Mouse (Mus musculus) cerebellum, adult 9-11 months (tissue): ENCODE data around the gene Eml5.
A peak's percentile ranks its signal among the peaks of the same experiment; 100 is the strongest.

Experiments
- DNase-seq: peaks from one replicate; pipeline ENCODE4 v3.0.0; 2022

Eml5 gene

DNA sequence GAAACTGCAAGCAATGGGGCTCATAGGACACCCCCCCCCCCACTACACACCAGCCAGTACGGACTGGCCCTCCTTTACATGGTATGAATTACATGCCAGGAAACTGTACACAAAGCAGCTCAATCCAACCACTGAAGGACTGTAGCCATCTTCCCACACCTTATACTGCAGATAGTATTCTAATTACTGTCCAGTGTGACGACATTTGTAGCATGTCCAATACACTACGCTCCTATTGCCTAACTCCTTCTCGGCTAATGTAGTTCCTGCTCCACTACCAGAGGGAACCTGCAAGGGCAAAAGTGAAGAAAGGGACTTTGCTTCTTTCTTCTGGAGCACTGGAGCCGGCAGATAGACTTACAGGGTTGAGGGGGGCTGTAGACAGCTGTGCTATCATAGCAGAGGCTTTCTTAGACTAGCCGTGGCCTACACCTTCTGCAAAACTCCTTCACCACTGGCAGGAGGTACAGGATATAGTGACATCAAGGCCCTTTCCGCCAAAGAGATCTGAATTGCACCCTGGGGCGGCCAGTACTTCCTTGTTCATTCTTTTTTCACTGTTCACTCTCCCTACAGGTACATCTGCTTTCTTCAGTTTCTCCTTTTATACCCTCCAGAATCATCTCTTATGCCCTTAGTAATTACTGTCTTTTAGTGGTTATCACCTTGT, 68.2 kb downstream of the Eml5 start:
- no peak for DNase-seq

DNA sequence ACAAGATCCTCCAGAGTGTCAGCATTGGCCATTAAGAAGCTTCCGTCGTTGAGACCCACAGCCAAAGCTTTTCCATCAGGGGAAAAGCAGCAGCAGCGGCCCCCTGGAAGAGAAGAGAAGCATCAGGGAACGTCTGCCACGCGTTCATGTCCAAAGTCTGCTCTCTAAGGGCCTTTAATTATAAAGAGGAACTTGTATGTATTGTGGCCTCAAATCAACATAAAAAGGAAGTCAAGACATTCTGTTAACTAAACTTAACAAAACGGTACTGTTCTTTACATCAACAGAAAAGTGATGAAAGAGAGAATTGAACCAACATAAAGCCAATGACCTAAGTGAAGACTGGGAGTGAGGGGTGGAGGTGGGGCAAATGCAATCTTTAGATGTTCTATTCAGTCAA, 70.2 kb downstream of the Eml5 start:
- no peak for DNase-seq

DNA sequence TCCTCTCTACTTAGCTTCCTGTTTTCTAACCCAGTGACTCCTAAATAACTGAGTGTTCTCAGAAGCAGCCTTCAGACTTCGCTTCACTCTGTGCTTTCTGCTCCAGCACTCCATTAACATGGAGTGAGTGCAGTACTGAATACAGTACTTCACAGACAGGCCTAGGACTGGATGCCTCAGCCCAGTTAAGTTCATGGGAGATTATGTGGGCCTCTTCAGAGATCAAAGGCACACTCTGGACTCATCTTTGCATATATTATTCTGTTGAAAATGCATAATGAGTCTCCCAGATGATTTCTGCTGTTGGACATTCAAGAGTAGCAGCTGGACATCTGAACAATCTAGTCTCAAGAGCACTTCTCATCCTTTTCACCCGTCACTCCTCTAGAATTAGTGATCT, 80.5 kb downstream of the Eml5 start:
- DNase-seq: no peak

DNA sequence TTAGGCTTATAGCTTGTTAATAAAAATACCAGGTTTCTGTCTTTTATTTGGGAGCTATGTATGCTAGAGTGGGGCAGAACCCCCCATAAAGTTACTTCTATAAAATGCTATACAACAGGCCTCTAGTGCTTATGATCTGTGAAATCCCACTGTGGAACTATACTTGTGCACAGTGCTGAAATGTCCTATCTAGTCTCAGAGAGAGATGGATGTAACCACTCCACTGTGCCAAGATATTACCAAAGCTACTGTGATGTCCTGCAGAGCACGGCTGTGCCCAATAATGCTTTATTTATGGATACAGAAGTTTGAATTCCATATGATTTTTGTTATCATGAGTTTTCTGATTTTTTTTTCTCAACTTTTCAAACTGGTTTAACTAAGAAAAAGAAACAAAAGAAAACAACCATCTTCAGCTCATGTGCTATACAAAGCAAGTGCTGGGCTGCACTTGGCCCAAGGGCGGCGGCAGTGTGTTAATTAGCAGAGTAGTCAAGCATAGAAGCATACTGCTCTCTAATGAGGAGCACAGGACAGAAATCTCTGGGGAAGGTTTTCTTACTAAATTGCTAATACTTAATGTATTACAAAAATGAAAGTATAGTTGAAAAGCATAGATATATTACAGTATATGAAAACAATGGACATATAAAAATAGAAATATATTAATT, 97.1 kb downstream of the Eml5 start:
- no peak for DNase-seq

DNA sequence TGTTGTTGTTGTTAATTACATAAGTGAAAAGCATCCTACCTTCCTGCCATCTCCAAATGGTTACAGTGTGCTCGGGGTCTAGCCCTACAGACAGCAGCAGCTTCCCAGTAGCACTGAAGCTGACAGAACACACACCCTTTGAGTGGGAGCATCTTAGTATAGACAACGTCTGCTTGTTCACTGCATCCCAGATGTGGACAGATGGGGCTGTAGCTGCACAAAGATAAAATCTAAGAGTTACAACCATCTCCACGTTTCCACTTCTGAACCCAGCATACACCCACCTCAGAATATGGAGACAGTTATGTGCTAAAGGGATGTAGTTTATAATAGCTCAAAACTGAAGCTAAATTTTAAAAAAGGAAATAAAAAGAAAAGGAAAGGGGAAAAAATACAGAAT, 99.0 kb downstream of the Eml5 start:
- no peak for DNase-seq

DNA sequence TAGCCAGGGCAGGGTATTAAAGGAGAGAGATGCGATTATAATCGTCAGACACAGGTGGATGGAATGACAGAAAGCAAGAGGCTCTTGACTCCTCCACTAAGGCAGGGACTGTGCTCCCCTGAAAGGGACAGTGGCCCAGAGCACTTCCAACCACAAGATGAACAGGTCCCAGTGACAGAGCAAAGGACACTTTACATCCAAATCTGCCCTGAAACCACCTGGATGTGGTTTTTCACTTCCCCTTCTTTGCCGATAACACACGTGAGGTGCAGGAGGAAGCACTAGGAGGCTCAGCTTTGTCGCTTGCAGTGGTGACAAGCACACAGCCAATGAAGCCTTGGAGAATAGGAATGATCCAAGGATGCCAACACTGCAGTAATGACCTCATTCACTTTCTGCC, 101.0 kb downstream of the Eml5 start:
- DNase-seq: no peak

DNA sequence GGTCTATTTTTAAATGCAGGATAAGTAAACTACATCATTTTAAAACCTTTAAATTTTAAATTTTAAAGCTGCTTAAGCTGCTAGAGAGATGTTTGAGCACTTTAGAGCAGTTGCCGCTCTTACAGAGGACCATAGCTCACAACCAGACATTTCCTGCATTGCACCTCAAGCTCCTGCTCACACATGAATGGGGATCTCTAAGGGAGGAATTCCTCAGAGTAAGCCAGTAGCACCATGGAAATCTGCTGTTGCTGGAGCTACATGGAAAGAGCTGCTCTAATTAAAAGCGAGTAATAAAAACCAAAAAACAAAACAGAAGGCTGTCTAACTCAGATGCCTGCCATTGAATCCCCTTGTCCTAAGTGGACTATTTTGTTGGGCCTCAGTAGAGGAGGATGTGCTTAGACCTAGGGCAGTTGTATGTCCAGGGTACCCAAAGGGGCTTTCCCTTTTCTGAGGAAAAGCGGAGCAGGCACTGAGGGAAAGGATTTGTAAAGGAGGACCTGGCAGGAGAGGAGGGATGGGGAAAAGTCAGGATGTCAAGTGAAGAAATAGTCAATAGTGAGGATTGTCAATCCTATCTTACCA, 105.5 kb downstream of the Eml5 start:
- DNase-seq: no peak

DNA sequence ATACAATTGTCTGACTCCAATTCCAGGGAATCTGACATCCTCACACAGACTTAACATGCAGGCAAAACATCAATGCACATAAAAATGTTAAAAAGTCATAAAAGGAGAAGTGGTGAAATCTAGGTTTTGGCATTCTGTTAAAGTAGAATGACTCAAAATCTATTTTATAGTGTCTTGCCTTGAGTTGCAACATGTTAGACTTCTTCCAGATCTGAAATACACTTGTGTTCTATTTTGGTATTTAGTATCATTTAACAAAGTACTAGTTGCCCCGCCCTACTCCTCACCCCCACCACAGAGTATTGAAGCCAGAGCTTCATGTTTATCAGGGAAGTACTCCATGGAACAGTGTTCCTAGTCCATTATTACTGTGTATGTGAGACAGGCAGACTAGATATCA, 117.0 kb downstream of the Eml5 start:
- DNase-seq: no peak

DNA sequence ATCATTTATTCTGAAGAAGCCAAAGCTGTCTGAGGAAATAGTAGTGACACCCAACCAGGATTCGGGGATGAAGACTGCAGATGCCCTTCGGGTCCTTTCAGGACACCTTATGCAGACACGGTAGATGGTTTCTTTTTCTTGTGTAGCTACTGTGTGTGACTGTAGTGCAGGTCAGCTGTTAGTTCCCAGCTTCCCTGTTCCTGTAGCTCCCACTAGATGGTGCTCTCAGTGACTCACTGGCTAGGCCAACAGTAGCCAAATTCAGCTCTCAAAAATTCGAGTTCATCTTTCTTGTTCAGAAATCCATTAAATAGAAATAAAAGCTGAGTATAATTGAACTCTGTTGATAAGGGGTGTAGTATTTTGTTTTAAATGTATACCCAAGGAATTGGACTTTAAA, 122.1 kb downstream of the Eml5 start:
- no peak for DNase-seq

DNA sequence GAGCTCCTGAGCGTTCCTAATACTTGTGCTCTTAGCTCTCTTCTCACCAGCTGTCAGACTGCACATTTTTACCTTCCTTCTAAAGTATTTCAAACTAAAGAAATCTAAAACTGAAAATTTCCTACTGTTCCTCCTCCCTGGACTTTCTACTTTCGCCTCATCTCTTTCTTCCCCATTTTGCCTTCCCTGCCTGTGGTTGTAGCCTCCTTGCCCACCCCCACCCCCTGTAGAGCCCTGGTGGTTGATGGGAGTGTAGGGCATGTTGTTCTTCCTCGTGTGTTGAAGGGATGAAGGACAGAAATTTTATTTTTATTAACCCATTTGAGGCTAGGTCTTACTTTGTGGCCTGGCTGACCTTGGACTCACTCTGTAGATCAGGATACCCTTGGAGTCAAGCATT, 123.8 kb downstream of the Eml5 start:
- no peak for DNase-seq

DNA sequence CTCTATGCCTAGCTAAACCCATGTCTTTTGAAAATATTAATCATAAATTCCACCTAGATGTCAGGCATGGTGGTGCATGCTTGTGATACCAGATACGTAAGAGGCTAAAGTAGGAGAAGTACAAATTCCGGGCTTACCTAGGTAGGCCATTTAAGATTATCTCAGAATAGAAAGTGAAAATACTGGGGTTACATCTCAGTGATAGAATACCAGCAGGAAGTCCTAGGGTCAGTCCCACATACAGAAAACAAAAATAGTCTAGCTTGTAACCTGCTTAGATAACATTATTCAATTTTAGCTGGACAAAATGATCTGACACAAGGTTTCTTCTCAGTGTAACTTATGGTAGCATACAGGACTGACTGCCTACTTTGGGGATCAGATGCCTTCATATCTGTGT, 135.0 kb downstream of the Eml5 start:
- no peak for DNase-seq

DNA sequence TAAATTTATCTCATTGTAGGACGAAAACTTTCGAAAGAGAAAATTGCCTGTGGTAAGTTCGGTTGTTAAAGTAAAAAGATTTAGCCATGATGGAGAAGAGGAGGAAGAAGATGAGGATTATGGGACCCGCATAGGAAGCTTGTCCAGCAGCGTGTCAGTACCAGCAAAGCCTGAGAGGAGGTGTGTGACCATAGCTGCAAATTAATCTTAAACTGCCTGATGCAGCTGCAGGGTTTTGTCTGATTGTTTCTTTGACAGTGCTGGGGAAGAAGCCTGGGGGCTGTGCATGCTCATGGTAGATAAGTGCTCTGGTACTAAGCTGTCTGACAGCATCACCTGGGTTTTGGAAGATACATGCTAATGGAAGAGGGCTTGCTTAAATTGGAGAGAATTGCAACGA, 141.6 kb downstream of the Eml5 start:
- DNase-seq: no peak

DNA sequence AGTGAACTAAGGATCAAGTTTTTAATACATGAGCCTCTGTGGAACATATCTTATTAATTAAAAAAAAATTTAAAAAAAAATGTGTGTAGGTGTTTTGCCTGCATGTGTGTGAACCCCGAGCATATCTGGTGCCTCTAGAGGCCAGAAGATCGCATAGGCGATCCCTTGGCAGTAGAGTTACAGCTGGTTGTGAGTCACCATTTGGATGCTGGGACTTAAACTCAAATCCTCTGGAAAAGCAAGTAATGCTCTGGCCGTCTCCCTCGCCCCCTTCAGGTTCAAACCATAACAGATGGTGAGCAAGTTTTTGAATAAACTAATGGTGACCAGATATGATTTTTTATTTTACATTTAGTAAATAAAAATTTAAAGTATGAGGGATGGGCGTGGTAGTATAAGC, 143.6 kb downstream of the Eml5 start:
- DNase-seq: no peak

DNA sequence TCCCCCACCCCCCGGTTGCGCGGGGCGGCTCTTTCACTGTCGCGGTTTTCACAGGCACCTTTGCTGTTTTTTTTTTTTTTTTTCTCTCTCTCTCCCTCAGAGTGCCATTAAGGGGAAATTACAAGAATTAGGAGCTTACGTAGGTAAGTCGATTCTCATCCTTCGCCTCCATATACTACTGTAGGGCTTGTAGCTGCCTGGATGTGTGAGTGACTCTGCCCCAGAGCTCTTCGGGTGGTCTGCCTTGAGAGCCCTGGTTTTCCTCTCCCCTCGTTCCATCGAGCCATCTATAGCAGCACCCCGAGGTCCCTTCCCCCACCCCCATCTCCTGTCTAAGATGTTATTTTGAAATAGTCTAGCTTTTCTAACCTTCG, 153.9 kb downstream of the Eml5 start:
- no peak for DNase-seq

DNA sequence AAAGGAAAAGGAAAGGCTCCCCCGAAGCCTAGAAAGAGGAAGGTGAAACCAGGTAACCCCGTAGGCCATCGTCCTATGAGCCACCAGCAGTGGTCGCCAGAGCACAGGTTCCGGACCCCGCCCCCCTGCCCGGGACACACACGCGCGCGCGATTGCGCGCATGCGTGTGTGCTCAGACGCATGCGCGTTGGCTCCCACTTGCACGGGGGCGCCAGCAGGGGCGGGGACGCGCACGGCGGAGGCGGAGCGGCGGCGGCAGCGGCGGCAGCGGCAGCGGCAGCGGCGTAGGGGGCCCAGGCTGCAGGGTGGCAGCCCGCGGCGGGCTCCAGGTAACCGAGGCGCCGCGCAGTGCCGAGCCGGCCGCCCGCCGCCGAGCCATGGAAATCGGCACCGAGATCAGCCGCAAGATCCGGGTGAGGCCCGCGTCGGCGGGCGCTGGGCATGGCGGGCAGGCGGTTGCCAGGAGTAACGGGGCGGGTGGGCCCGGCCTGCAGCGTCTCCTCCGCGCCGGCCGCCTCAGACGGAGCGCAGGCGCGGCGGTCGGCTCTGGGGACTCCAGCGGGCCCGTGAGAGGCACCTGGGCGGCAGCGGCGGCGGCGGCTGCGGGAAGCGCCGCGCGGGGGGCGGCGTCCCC, 154.4 kb downstream of the Eml5 start, which contains the start of gene Zc3h14:
TSS of gene Zc3h14 (plus strand) at position 219 of the 634 bp plus-strand sequence.
- peak; percentile 92 for DNase-seq

DNA sequence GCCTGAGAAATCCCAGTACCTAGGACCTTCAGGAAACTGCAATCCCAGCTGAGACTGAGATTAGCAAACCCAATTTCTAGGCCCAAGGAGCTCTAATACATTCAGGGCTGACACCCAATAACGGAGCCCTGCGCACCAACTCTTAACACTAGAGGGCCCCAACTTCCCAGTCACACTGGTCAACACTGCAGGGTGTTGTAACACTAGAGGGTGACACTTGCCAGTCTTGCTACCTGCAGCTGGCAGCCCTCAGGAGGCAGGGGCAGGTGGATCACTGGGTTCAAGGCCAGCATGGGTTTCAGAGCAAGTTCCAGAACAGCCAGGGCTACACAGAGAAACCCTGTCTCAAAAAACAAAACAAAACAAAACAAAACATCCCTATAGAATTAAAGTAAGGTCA, 155.2 kb downstream of the Eml5 start:
- DNase-seq: peak; percentile 67

DNA sequence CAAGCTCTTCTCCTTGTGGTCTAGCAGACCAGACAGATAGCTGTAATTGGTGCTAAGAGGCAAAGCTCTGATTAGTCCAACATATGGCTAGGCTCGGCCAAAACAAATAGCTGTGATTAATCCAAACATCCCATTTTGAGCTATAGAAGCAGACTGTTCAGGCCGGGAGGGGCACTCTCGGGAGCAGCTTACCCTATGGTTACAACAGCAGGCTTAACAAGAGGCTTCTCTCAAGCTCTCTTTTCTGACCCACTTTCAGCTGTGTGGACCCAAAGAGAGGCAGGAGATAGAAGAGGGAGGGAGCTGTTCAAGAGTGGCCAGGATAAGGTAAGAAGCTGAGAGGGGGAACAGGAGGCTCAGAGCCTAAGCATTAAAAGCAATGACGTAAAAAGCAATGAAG, 155.7 kb downstream of the Eml5 start:
- no peak for DNase-seq

DNA sequence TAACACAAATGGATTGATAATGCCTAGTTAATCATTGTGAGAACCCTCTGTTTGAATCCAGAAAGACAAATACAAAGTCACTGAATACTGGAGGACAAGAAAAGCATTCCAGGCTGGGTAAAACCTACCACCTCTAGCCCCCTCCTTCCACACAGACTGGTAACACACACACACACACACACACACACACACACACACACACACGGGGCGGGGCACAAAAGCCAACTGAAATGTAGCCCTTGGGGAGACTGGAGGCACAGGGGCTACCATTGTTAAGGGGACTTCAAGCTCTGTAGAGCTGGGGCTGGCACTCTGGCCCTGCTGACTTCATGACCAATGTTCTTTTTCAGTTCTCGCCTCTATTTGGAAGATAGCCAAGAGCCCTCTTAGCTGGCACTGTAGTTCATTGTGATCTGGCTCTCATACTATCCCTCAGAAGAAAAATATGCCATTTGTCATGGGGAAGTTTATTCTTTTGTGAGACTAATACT, 160.2 kb downstream of the Eml5 start:
- no peak for DNase-seq

DNA sequence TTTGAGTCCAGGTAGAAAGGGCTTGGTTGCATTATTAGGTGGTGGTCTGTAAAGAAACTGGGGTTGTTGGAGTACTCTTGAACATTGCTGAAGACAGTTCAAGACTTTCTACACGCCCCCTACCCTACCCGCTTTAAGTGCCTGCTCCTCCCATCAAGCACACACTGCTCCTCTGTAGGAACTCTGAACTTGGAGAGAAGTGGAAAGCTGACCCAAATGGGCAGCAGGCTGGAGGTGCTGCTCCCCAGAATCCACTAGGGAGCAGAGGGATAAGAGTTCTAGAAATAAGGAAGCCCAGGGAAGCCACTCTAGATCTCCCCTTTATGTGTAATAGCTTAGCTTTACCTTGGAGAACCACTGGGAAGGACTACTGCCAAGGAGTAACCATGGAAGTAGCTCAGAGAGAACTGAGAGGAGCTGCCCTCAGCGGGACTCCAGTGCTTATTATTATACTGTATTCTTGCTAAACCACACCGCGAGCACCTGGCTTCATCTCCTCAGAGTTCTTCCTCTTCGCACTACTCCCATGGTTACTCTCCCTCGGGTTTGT, 163.4 kb downstream of the Eml5 start:
- no peak for DNase-seq

DNA sequence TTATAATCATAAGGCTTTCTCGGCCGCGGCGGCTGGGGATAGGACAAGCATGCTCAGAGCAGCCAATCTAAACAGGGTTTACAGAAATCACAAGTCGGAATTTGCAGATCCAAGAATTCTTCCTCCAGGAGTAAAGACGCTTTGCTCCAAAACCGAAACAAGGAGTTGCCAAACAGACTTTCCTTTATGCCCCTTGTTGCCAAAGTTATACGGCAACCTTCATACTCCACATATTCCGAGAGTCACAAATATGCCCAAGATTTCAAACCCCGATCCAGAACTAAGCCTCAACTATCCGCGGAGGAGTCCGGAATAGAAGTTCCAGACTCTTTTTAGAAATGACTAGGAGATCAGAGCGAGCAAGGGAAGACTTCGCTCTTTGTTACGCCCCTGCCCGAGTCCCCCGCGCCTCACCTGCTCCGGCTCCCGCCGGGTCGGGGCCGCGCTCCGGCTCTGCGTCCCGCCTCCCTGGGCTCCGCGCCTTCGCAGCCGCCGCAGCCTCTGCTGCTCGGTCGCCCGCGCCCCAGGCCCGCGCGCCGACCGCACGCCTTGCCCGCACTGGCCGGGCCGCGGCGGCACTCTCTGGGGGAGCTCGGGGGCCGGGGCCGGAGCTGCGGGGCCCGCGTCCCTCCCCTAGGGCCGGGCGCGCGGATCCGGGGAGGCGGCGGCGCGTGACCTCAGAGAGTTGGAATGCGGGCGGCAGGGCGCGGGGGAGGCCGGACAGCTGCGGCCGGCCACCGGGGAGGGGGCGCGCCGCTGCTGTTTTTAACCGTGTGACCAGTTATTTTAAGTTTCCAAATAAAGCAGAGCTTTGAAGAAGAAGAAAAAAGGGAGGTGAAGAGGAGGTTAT, 164.1 kb downstream of the Eml5 start, which contains the start of gene Ptpn21:
TSS of gene Ptpn21 (minus strand) at position 455 of the 850 bp plus-strand sequence.
- DNase-seq: peak; percentile 54
